Mouse (Mus musculus) mouse embryonic stem cell (cell line): Measurements from ENCODE around the gene Avil.

Experiments used
- in situ Hi-C, 2 experiments: fragments of 300-500 bp; cut with MboI; formaldehyde crosslinking; loops; 1 replicate in 1 of 2; 3 replicates in 1 of 2; pipeline ENCODE4 v1.14.3; 2019 to 2020; ENCODE audit warnings: low sequenced_read_pairs in 2 of 2, low pct_unique_long_range_greater_than_20kb in 1 of 2, mixed read lengths in 1 of 2; ENCODE audit not compliant: unreplicated experiment in 1 of 2

Avil gene

GRCm38 (mm10) chr10:126979636-126980151 is 20.8 kb upstream of the Avil start:
- in situ Hi-C loops: no loop called here

GRCm38 (mm10) chr10:126980221-126980932 is 20.1 kb upstream of the Avil start:
- in situ Hi-C loops: no loop called here

DNA sequence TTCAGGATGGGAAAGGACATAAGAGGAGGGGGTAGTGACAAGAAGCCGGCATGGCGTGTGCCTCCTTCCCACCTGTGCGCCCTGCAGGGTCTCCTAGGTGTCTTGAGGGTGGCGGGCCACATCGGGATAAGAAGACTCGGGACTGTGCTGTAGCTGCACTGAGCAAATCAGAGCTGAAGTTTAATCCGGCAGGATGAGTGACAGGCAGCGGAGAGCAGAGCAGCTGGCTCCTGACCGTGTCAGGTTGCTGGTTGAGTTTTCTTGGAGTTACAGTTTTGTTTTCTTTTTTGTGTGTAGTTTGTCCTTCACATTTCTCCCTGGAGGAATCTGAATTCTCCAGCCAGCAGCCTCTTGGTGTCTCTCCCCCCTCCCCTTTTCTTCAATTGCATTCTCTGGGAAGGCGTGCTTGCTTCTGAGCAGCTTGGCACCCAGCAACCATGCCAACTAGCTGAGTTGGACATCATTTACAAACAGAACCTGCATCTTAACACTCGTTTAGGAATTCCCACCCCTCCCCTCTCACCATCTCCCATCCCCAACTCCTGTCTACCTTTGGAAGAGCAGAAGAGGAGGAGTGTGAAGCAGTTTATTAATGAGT is 19.5 kb upstream of the Avil start:
- in situ Hi-C loops: no loop called here

GRCm38 (mm10) chr10:126981746-126982145 is 18.8 kb upstream of the Avil start:
- in situ Hi-C loops: no loop called here

DNA sequence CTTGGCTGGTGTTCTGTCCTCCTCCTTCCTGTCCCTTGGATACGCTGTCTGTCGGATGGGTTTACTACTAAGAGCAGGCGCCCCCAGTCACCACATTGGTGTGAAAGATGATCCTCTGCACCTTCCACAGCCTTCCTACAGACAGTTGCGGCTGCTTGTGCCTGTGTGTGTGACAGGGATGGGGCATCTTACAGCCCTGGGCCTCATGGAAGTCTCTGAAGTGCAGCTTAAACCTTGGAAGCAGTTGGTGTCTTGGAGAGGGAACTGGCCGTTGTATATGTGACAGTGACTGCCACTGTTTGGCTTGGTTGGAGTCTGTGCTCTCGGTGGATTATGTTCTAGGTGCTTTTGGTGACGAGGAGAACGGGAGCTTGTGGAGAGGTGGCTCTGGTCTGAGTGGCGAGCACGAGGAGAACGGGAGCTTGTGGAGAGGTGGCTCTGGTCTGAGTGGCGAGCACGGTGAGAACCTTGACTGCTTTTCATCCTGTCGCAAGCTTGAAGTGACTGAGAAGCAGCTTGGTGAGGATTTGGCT is 17.2 kb upstream of the Avil start:
- in situ Hi-C loops: no loop called here

DNA sequence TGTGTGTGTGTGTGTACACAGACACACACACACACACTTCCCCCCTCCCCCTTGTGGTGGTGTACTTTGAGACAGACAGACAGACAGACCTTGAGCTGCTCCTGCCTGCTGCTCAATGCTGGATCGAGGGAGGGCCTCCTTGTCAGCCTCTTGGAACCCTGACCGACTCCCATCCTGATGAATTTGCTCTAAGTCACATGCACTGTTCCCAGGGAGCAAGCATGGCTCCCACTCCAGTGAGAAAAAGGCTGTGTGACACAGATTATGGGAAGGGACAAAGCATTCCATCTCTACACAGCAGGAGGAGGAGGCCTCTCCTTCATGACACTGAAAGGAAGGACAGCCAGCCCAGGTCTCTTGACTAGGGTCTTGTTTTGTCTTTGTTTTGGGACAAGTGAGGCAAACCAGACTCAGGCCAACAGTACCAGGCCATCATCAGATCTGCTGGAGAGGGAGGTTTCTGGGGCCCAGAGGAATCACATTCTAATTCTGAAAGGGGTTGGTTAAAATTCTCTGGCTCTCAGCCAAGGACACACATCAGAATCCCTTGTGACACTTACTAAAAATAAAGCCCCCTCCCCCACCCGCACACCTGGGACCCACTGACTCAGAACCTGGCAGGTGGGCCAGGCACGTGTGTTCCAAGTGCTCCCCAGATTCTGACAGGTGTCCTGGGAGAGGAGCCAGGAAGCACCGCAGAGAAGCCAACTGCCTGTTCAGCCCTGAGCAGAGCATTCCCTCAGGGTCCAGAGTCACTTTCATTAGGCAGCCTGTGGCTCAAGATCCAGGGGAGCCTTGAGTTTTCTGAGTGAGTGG is 16.1 kb upstream of the Avil start:
- in situ Hi-C loops: no loop called here

GRCm38 (mm10) chr10:126985127-126985526 is 15.4 kb upstream of the Avil start:
- in situ Hi-C loops: no loop called here

DNA sequence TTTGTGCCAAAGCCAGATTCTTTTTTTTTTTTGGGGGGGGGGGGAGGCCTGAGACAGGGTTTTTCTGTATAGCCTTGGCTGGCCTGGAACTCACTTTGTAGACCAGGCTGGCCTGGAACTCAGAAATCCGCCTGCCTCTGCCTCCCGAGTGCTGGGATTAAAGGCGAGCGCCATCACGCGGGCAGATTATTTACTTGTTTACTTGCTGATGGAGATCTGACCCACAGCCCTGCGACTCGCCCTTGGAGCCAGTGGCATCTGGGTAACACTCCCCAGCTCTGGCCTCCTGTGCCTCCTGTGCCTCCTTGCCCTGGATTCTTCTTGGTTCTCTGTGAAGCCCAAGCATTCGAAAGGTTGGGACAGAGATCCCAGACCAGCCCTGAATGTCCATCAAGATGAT is 14.9 kb upstream of the Avil start:
- in situ Hi-C loops: no loop called here

- in situ Hi-C loops: no loop called here
These were observed 14.0 kb upstream of the Avil start for GRCm38 (mm10) chr10:126986541-126986961.

- in situ Hi-C loops: no loop called here
These were observed 13.1 kb upstream of the Avil start for GRCm38 (mm10) chr10:126987183-126988118.

- in situ Hi-C loops: no loop called here
These were observed 11.9 kb upstream of the Avil start for GRCm38 (mm10) chr10:126988513-126989165.

GRCm38 (mm10) chr10:126990313-126991056 is 10.0 kb upstream of the Avil start:
- in situ Hi-C loops: loop anchor here (5.0 kb wide), 2 partner anchors 63 to 73 kb away; no protein-coding TSS in a partner anchor

DNA sequence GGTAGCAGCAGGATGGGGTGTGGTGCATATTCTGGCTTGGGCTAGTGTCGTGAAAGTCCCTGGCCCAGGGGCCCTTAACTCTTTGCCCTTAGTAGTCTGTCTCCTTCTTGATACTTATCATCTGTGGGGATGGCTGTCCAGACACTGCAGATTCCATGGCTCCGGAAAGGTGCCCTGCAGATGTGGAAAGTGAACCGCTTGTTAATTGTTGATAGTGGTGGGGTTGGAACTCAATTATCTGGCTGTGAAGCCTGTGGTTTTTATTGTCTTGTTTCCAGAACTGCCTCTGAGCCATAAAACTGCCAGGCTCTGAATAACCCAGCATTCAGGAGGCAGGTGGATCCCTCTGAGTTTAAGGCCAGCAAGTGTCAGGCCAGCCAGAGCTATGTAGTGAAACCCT is 8.8 kb upstream of the Avil start:
- in situ Hi-C loops: loop anchor here (5.0 kb wide), 2 partner anchors 64 to 74 kb away; no protein-coding TSS in a partner anchor

- in situ Hi-C loops: loop anchor here (5.0 kb wide), 2 partner anchors 66 to 76 kb away; no protein-coding TSS in a partner anchor
These were observed 6.9 kb upstream of the Avil start for GRCm38 (mm10) chr10:126993621-126994020.

GRCm38 (mm10) chr10:126997340-126998113 is 3.0 kb upstream of the Avil start:
- in situ Hi-C loops: no loop called here

DNA sequence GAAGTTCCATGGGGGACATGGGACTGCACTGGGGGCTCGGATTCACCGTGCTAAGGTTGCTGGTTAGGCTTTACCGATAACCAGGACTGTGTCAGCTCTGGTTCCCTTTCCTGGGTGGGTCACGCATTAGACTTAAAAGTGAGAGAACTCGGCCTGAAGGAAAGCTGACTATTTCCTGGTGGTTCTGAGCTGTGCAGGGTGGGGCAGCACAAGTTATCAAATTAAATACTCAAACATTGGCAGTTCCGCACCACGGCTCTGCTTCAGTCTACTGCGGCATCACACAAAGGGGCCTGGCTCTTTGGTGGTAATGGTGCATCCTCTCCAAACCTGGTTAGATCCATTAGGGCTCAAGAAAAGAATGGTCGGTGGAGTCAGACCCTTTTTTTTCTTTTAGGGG is 788 bp downstream of the Avil start:
- in situ Hi-C loops: no loop called here
